In the genomic region with DNA sequence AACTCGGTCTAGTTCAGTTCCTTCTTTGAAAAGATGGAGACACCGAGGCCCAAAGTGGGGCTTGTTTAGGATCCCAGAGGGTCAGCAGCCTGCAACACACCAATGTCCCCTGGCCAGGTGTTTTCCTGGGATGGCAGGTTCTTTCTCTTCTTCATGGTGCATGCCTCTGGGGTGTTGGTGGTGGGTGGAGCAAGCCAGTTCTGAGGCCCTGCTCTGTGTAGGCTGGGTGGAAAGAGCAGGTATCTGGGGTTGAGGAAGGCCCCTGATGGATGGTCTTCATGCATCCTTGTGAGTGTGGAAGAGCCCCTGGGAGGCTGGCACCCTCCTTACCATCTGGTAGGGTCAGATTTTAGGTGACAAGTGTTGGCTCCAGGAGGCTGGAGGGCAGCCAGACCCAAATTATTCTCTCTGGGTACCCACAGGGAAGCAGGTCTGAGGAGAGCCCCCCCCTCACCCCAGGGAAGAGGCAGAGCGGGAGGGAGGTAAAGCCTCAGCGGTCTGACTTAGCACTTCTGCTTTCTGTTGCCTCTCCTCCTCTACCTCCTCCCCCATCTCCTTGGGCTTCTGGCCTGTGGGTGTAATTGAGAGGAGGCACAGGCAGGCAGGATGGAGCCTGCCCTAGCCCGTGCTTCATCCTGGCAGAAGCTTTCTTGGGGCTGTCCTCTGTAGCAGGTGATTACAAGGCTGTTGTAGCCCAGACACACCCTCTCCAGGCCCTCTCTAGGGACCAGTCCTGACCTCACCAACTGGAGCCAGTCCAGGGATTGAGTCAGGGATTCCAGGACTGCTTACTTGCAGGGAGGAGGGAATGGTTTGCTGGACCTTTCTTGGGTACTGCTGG, we compare ENCODE assay signal across 8 mouse cellular contexts. TPM values are rescaled to one million over a fixed set of nuclear protein-coding genes. Genes with fewer than 3 reads are reported as not detected.
DNase-seq lines count a peak whose midpoint lies in the region; ATAC-seq lines count a peak whose summit lies in the region.

No protein-coding gene starts in this region.

- H3K4me2 ChIP-seq in hindbrain, embryonic 15.5 days: no peak overlapping the region

- H3K9me3 ChIP-seq in heart, embryonic 10.5 days: no peaks in the 10 kb centered on the region
- no peaks in the 10 kb centered on the region for H3K9me3 ChIP-seq in hindbrain, embryonic 15.5 days

- no peaks in the 10 kb centered on the region for H3K36me3 ChIP-seq in heart, embryonic 10.5 days
- H3K36me3 ChIP-seq in hindbrain, embryonic 15.5 days: no peaks in the 10 kb centered on the region

- DNase-seq in heart, adult 11 months: peak; percentile 98
- DNase-seq in heart, embryonic 10.5 days (ENCODE audit: low spot score): no peak
- DNase-seq in Muller cell, postnatal 12 days (ENCODE audit: inconsistent ontology term): peak; percentile 89
- DNase-seq in gastrocnemius, adult 18-20 months (ENCODE audit: low spot score): peak; percentile 93
- peak; percentile 59 to 63 for DNase-seq in lung, postnatal 4 days
- DNase-seq in frontal cortex, postnatal 25 days (ENCODE audit: low spot score in 2 of 2): no peak
- no peak for DNase-seq in spleen, postnatal 36 days (ENCODE audit: low spot score in 2 of 2)

- H3K4me1 ChIP-seq in heart, embryonic 10.5 days: peaks cover 34% of the 10 kb centered on the region
- H3K4me1 ChIP-seq in hindbrain, embryonic 15.5 days (replicated peaks): peaks cover 50% of the 10 kb centered on the region

- H3K27me3 ChIP-seq in heart, embryonic 10.5 days (ENCODE audit: insufficient read depth, poor library complexity, severe bottlenecking): peaks cover 62% of the 10 kb centered on the region
- no peaks in the 10 kb centered on the region for H3K27me3 ChIP-seq in hindbrain, embryonic 15.5 days

- no peak overlapping the region for H3K27ac ChIP-seq in heart, embryonic 10.5 days
- no peak overlapping the region for H3K27ac ChIP-seq in hindbrain, embryonic 15.5 days (replicated peaks)

- H3K4me3 ChIP-seq in heart, embryonic 10.5 days: no peak overlapping the region
- no peak overlapping the region for H3K4me3 ChIP-seq in hindbrain, embryonic 15.5 days

- WGBS in heart, embryonic 10.5 days: 44% methylated on average over 5 of the region's 5 CpGs
- WGBS in hindbrain, embryonic 15.5 days: 50% methylated on average over 5 of the region's 5 CpGs

- no peak overlapping the region for H3K9ac ChIP-seq in hindbrain, embryonic 15.5 days

- 0 out of 2 replicates have a peak, but pooled peaks have one; percentile 6 for ATAC-seq in hindbrain, embryonic 15.5 days (ENCODE audit: low FRiP score, low read depth)

RNA-seq across cellular contexts. Expression of gene Camk2n1, which starts 39.3 kb away (rescaled TPM):
- polyA plus RNA-seq in heart, embryonic 10.5 days (2016; fragmentation: Nextera tagmentation; extraction: Ambion mirVana): 0.38 and 0.70 TPM in 2 replicates
- total RNA-seq in gastrocnemius, adult 18-20 months (2021): 1 to 10 TPM; 3.8 to 7.7 TPM
- polyA plus RNA-seq in hindbrain, embryonic 15.5 days (2015; fragmentation: Nextera tagmentation; extraction: Ambion mirVana): 16.9 and 17.0 TPM in 2 replicates

RNA-seq across cellular contexts. Expression of gene Mul1, which starts 58.9 kb away (rescaled TPM):
- polyA plus RNA-seq in heart, embryonic 10.5 days (2016; fragmentation: Nextera tagmentation; extraction: Ambion mirVana): 22.2 and 24.9 TPM in 2 replicates
- total RNA-seq in gastrocnemius, adult 18-20 months (2021): 10 to 100 TPM; 41.7 to 43.9 TPM
- polyA plus RNA-seq in hindbrain, embryonic 15.5 days (2015; fragmentation: Nextera tagmentation; extraction: Ambion mirVana): 17.6 and 19.2 TPM in 2 replicates

Comparison
In these comparisons a context has a peak if more than half of its experiments do, and no peak if none do; other contexts are left out.
1. DNase-seq: peak in heart, adult 11 months (single experiment), Muller cell, postnatal 12 days (single experiment), gastrocnemius, adult 18-20 months (single experiment) and lung, postnatal 4 days (2 of 2); none in heart, embryonic 10.5 days (single experiment), frontal cortex, postnatal 25 days (0 of 2) and spleen, postnatal 36 days (0 of 2).
2. RNA of gene Camk2n1, which starts 39.3 kb away (polyA plus RNA-seq): 16.9 to 17.0 TPM in hindbrain, embryonic 15.5 days; 0.38 to 0.70 TPM in heart, embryonic 10.5 days; every median in the first group is over 10 times any median in the second.